Mouse (Mus musculus) G1E (cell line): ENCODE data around the gene Nlgn1. TPM values are rescaled to one million over a fixed set of nuclear protein-coding genes. Genes with fewer than 3 reads are reported as not detected.

Experiments
- ATAC-seq: 2 replicates; pipeline ENCODE4 v1.8.0; 2016; ENCODE audit warnings: mild to moderate bottlenecking; ENCODE audit not compliant: insufficient number of reproducible peaks, poor library complexity, low FRiP score, severe bottlenecking; ENCODE audit errors: extremely low read depth
- DNase-seq: peaks from one replicate; pipeline ENCODE4 v3.0.0; 2012; ENCODE audit warnings: low spot score
- H3K27me3 ChIP-seq: 2 replicates; pipeline ENCODE4 v1.6.1; 2012; ENCODE audit warnings: mild to moderate bottlenecking, low read length, inconsistent platforms; ENCODE audit not compliant: insufficient read depth
- H3K36me3 ChIP-seq: replicated peaks from 2 replicates; pipeline ENCODE3; 2012; ENCODE audit warnings: mild to moderate bottlenecking, inconsistent platforms
- H3K4me1 ChIP-seq: 2 replicates; pipeline ENCODE4 v1.6.1; 2012; ENCODE audit warnings: low read depth, low read length, inconsistent platforms, mixed read lengths; ENCODE audit not compliant: insufficient read depth
- H3K4me3 ChIP-seq: 2 replicates; pipeline ENCODE4 v1.5.1; 2012; ENCODE audit warnings: low read depth, mild to moderate bottlenecking, inconsistent platforms, low read length, moderate library complexity, mixed read lengths
- H3K9me3 ChIP-seq: replicated peaks from 2 replicates; pipeline ENCODE4 v1.6.1; 2012; ENCODE audit warnings: inconsistent platforms
- CTCF ChIP-seq: IDR thresholded peaks from 2 replicates; pipeline ENCODE4 v1.5.1; 2012; ENCODE audit warnings: low read depth, low read length, inconsistent platforms, mixed read lengths
- GATA1 ChIP-seq: IDR thresholded peaks from 2 replicates; pipeline ENCODE4 v1.6.1; 2012; ENCODE audit warnings: borderline replicate concordance, low read length, inconsistent platforms, mixed read lengths
- GATA2 ChIP-seq: IDR thresholded peaks from 2 replicates; pipeline ENCODE4 v1.6.1; 2012; ENCODE audit warnings: low read depth, low read length, inconsistent platforms, borderline replicate concordance
- POLR2AphosphoS5 ChIP-seq: IDR thresholded peaks from 2 replicates; pipeline ENCODE4 v1.6.1; 2012; ENCODE audit warnings: low read depth, low read length, inconsistent platforms; ENCODE audit not compliant: insufficient replicate concordance
- TAL1 ChIP-seq: conservative IDR thresholded peaks from 2 replicates; pipeline ENCODE4 v1.6.1; 2012; ENCODE audit warnings: low read depth, low read length, inconsistent platforms, mixed read lengths
- polyA plus RNA-seq: library from polyadenylated mRNA; stranded (reverse); fragments of >175 nt; gene quantifications from 2 replicates; pipeline ENCODE4 v1.2.3, GENCODE M21; 2012
- total RNA-seq, 2 experiments: library from RNA; stranded (forward) in 1 of 2; stranded (reverse) in 1 of 2; fragments of 200-1000 nt in 1 of 2; fragments of >200 nt in 1 of 2; fragmentation: Nextera tagmentation in 1 of 2; gene quantifications; 2 replicates each; pipeline ENCODE4 v1.2.3; 2014 to 2017

Gene Nlgn1
- total and polyA plus RNA-seq, 3 experiments, result 0.11 TPM; not detected in 2

DNA sequence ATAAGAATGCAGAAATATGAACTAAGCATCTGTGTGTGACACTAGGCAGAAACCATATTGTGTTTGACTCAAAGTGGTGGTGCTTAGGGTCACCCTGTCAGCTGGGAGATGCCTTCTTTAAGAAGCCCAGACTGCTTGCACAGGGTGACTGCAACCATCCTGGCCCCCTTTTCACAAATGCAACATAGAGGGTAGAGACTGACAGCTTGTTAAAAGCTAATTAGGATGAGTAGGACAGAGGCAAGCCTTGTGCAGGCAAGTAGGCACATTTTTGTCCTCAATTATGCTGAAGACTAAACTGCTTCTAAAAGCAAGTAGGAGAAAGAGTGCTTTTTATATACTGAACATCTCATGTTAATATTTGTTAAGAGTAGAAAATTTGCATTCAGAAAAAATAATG is 558.8 kb downstream of the Nlgn1 start:
- TF ChIP-seq CTCF (no peak), GATA2 (no peak), POLR2AphosphoS5 (no peak), GATA1 (no peak), TAL1 (no peak)
- ATAC-seq (no peak), DNase-seq (no peak)
- Histone ChIP-seq H3K27me3 (no peaks in the 10 kb centered on the region), H3K4me3 (no peak overlapping the region), H3K9me3 (no peaks in the 10 kb centered on the region), H3K36me3 (no peaks in the 10 kb centered on the region), H3K4me1 (no peaks in the 10 kb centered on the region)

DNA sequence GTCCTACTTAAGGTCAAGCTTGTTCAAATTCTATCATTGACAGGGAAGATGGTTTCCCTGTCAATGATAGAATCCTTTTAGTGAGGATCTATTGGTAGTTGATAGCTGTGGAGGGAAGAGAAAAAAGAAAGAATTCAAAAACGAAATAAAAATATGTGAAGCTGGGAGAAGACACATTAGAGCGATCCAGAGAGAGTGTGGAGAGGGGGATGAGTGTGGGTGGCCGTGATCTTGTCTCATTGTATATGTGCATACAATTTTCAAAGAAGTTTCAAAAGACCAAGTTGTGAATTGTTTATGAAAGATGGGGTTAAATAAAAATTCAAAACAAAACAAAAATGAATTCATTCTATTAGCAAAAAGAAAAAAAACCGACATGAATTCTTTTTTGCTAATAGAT is 568.6 kb downstream of the Nlgn1 start:
- no peak for TF ChIP-seq POLR2AphosphoS5
- TF ChIP-seq GATA2, result no peak
- no peak for TF ChIP-seq CTCF
- no peak for TF ChIP-seq GATA1
- TF ChIP-seq TAL1, result no peak
- no peak for DNase-seq
- no peak for ATAC-seq
- no peaks in the 10 kb centered on the region for H3K36me3 ChIP-seq
- no peaks in the 10 kb centered on the region for H3K27me3 ChIP-seq
- H3K9me3 ChIP-seq, result no peaks in the 10 kb centered on the region
- no peaks in the 10 kb centered on the region for H3K4me1 ChIP-seq
- no peak overlapping the region for H3K4me3 ChIP-seq

DNA sequence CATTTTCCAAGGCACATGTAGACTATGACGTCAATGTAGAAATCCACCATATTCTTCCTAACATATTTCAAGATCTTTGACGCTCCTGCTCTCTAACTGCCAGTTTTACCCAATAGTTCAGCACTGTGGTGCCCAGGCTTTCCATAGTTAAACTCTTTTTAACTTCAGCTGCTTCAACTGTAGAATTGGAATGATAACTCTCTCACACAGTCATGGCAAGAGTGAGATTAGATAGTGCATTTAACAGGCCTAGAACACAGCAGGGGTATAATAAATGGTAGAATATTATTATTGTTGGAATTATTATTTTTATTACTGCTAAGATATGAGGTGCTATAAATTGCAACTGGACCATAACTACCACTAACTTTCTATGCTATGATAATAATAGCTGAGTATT is 574.4 kb downstream of the Nlgn1 start:
- DNase-seq (no peak), ATAC-seq (no peak)
- no peaks in the 10 kb centered on the region for H3K9me3 ChIP-seq
- TF ChIP-seq POLR2AphosphoS5 (no peak), GATA2 (no peak), TAL1 (no peak), CTCF (no peak), GATA1 (no peak)
- no peaks in the 10 kb centered on the region for H3K36me3 ChIP-seq
- no peaks in the 10 kb centered on the region for H3K4me1 ChIP-seq
- H3K4me3 ChIP-seq, result no peak overlapping the region
- H3K27me3 ChIP-seq, result no peaks in the 10 kb centered on the region

DNA sequence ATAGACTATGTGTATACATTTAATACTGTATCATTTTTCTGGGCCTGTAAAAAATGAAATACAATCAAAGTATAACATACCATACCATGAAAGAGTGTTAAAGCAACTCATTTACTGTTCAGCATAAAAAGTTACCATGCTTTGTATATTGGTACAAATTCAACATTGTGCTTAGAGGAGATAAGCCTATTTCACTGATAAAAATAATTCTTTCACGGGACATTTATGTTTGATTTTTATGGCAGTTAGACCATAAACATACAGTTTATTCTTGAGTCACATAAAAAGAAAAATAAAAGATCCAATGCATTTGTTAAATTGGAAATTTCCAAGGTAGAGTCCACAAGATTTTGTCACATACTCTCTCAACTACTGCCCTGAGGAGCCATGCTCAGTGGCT is 608.1 kb downstream of the Nlgn1 start:
- Histone ChIP-seq H3K4me3 (no peak overlapping the region), H3K27me3 (no peaks in the 10 kb centered on the region), H3K36me3 (no peaks in the 10 kb centered on the region), H3K9me3 (no peaks in the 10 kb centered on the region), H3K4me1 (no peaks in the 10 kb centered on the region)
- no peak for ATAC-seq
- no peak for DNase-seq
- TF ChIP-seq GATA2 (no peak), GATA1 (no peak), POLR2AphosphoS5 (no peak), CTCF (no peak), TAL1 (no peak)

DNA sequence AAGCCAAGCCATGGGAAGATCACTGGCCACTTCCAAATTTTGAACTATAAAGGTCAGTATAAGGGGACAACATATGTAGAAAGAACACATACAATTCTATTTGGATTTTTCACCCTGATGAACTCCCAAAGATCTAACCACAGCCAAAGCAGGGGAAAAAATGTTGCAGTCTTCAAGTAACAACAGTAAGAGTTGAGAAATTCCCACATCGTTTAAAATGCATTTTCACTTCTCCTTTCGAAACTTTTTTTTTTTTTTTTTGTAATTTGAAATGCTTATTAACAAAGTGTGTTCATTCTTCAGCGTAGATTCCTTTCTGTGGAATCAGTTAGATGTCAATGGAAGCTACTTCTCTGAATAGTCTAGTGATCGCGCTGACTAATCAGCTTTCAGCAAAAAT is 610.8 kb downstream of the Nlgn1 start:
- TF ChIP-seq POLR2AphosphoS5 (no peak), GATA2 (no peak), CTCF (no peak), GATA1 (no peak), TAL1 (no peak)
- no peak for ATAC-seq
- Histone ChIP-seq H3K4me3 (no peak overlapping the region), H3K4me1 (no peaks in the 10 kb centered on the region), H3K27me3 (no peaks in the 10 kb centered on the region), H3K9me3 (no peaks in the 10 kb centered on the region), H3K36me3 (no peaks in the 10 kb centered on the region)
- DNase-seq, result no peak

DNA sequence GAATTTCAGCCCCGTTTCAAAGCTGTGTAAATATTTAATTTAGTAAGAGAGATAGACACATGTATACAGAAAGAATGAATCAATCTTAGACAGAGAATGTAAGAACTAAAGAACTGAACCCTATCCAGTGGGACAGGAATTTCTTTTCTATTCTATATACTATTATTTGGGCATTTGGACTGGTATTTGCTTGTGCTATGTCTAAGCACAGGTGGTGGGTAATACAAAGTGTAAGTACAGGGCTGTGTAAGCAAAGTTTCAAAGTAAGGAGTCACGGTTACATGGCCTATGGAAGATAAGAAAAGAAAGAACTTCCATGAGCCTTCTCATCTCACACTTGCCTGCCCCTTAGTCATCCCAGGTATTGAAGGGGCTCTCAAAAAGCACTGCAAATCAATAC is 624.9 kb downstream of the Nlgn1 start:
- Histone ChIP-seq H3K4me3 (no peak overlapping the region), H3K36me3 (no peaks in the 10 kb centered on the region), H3K27me3 (no peaks in the 10 kb centered on the region), H3K4me1 (no peaks in the 10 kb centered on the region), H3K9me3 (no peaks in the 10 kb centered on the region)
- TF ChIP-seq GATA1 (no peak), CTCF (no peak), POLR2AphosphoS5 (no peak), TAL1 (no peak), GATA2 (no peak)
- ATAC-seq (no peak), DNase-seq (no peak)

DNA sequence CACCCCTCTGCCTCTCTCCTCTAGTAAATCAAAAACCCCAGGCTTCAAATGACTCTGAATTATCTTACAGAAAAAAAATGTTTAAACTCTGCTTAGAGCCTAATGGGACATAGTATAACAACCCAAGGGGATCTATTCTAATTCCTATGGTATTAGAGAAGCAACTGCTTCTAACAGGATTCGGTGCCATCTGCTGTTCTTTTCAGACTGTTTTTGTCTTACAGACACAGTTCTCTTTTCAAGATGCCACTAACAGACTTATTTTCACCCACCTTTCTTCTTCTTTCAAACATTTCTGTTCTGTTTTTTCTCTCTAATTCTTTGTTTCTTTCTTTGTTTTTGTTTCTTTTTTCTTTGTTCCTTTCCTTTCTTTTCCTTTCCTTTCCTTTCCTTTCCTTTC is 635.0 kb downstream of the Nlgn1 start:
- Histone ChIP-seq H3K4me3 (no peak overlapping the region), H3K27me3 (no peaks in the 10 kb centered on the region)

More for the DNA sequence above, 635.0 kb downstream of the Nlgn1 start:
- TF ChIP-seq POLR2AphosphoS5 (no peak), GATA1 (no peak), TAL1 (no peak), CTCF (no peak), GATA2 (no peak)
- Histone ChIP-seq H3K9me3 (no peaks in the 10 kb centered on the region), H3K36me3 (no peaks in the 10 kb centered on the region), H3K4me1 (no peaks in the 10 kb centered on the region)
- ATAC-seq (no peak), DNase-seq (no peak)
